Mouse (Mus musculus) right cerebral cortex, adult 18-20 months (tissue): Measurements from ENCODE around the gene D430042O09Rik.

Experiments used
- DNase-seq: peaks from one replicate; pipeline ENCODE4 v3.0.0; 2022; ENCODE audit warnings: mixed read lengths

Gene D430042O09Rik

DNA sequence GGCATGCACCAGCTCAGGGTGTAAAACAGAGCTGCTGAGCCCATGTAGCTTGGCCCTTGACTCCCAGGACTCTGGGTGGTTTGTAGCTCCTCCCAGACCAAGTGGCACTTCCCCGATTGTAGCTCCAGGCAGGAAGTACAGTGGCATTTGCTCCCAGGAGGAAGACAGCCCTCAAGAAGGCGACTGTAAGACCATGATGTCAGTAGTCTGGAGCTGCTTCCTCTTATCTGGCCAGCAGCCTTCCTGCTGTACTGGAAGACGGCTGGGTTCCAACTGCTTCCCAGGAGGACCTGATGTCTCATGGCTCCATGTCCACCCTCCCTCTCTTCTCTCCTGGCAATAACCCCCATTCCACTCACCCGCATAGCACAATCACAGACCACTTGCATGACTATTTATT, 170.4 kb downstream of the D430042O09Rik start:
- no peak for DNase-seq

DNA sequence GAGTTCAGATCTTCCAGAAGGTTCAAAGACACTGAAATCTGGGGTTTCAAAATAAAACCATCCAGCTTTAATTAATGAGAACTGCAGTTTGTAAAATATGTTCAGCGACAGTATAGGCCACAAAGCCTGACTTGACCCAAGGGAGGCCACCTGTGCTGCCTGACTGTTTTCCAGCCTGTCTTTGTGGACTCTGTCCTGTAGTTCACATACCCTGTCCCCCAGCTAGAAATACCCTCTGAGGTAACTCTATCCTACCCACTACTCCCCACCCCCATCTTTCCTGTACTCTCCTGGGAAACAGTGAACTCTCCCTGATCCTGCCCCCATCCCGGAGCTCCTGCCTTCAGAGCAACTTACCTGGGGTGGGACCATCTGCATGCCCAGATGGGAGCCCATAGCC, 175.5 kb downstream of the D430042O09Rik start:
- no peak for DNase-seq

DNA sequence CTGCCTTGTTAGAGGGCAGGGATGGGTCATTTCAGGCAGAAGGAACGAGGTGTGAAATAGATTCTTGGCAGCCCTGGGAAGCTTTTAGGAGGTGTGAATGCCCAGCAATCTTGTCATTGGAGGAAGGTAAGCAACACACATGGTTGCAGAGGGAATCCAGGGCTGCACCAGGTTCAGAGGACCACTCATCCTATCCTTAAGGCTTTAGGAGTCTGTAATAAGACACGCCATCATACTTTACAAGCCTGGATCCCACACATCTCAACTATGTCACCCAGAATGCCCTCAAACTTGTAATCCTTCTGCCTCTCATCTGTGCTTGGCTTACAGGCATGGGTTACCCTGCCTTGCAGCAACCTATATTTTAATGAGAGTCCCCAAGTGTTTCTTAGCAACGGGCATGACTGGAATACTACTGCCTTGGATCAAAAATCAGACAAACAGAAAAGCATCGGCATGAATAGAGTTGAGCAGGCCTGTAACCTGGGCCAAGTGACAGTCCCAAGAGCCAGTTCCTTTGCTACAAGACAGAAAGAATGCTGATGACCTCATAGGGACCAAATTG, 178.5 kb downstream of the D430042O09Rik start:
- DNase-seq, result no peak

DNA sequence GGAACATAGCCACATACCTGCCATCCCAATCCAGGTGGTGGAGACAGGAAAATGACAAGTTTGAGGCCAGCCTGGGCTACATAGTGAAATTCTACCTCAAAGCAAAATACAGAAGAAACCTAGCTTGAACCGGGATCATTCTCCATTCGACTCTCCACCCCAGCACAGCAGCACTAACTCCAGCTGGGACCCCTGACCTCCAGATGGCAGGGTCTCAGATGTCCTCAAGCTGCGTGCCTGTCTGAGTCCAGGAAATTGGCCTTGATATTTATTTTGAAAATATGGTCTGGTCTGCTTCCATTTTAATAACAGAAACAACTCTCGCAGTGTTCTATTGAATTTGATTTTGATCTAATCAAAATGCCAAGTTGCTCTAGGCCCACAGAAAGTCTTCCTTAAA, 179.4 kb downstream of the D430042O09Rik start:
- DNase-seq, result no peak

DNA sequence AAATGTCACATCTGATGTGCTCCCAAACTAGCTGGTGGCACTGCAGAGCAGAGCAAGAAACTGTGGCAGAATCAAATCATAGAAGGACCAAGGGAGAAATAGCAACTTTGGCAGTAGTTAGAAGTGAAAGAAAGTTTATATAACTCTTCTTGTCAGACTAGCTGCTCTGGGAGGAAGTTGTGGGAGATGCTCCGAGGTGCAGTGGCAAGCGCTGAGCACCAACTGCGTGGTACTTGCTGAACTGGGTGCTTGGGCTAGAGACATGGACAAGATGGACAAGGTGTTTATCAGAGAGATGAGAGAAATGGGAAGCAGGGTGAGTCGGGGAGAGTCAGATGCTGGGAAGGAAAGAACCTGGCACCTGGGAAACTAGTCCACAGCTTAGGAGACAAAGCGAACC, 180.1 kb downstream of the D430042O09Rik start:
- DNase-seq, result peak; percentile 58

DNA sequence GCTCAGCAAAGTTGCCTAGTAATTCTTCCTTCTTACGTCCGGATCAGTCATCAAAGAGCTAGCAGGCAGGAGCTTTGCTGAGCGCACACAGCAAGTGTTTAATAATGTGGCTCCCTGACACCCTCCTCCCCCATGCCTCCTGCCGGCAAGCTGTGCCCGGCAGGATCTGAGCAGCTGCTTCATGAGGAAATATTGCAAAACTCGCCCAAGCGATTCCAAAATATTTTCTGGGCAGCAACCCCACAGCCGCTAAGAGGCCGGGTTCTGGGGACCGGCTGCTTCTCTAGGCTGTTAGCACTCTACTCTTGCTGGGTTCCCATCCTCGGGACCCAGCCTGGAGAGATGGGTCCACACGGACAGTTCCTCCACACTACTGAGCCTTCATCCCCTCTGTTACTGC, 180.7 kb downstream of the D430042O09Rik start:
- DNase-seq, result peak; percentile 88

DNA sequence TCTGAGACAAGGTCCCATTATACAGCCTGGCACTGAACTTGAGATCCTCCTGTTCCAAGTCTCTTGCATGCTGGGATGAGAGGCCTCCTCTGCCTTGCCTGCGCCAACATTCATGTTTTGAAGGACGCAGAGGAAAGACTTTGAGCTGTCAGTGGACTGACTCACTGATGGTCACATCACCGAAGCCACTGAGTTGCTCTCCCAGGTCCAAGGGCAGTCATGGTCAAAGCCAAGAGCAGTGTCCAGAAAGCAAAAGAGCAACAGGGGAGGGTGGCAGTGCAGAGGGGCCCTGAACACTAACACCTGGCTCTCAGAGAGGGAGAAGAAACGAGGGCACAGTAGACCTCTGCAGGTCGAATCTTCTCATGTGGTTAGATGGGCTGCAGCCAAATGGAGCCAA, 185.9 kb downstream of the D430042O09Rik start:
- no peak for DNase-seq

DNA sequence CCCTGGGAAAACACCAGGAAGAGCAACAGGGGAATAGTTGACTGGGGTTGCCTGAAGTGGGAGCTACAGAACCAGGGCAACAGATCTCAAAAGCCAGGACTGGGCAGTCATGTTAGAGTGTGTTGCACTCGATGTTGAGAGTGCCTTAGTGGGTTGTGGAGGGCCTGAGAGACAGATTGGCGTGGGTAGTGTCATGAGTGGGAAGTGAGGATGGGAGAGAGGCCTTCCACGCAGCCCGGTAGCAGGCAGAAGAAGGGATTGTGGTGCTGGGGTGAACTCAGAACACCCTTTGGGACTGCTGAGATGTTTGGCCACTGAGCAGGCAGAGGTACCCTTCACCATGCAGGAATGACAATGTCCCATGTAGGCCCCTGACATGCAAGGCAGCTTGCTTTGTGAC, 189.4 kb downstream of the D430042O09Rik start:
- peak; percentile 74 for DNase-seq

DNA sequence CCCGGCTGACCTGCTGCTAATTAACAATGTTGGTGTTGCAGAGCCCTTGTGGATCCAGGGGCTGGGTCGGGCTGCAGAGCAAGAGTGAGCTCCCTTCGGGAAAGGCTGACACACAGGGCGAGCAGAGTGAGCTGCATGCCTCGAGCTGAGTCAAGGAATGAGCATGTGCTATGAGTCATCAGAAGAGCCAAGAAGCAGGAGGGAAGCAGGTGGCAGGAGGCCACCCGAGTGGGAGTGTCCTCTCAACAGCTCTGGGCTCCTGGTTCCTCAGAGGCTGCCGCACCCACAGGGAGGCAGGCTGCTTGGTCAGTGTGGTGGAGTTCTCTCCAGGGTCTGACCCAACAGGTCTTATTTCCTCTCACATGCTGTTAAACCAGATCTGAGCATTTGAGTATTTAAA, 191.3 kb downstream of the D430042O09Rik start:
- peak; percentile 92 for DNase-seq

DNA sequence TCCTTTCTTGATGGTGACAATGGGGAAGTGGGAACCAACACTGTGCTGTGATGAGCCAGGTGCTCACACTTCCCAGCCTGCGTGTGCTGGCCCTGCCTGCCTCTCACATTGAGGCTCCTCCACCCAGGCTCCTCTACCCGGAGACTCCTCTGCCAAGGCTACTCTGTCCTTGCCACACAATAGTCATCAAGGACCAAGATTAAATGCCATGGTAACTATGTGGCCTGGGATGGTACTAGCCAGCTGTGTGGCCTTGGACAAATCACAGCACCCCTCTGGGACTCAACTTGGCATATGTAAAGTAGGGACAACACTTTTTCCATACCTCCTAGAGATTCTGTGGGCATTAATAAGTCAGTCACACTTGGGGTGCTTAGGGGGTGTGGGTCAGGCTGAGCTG, 192.2 kb downstream of the D430042O09Rik start:
- DNase-seq, result no peak

DNA sequence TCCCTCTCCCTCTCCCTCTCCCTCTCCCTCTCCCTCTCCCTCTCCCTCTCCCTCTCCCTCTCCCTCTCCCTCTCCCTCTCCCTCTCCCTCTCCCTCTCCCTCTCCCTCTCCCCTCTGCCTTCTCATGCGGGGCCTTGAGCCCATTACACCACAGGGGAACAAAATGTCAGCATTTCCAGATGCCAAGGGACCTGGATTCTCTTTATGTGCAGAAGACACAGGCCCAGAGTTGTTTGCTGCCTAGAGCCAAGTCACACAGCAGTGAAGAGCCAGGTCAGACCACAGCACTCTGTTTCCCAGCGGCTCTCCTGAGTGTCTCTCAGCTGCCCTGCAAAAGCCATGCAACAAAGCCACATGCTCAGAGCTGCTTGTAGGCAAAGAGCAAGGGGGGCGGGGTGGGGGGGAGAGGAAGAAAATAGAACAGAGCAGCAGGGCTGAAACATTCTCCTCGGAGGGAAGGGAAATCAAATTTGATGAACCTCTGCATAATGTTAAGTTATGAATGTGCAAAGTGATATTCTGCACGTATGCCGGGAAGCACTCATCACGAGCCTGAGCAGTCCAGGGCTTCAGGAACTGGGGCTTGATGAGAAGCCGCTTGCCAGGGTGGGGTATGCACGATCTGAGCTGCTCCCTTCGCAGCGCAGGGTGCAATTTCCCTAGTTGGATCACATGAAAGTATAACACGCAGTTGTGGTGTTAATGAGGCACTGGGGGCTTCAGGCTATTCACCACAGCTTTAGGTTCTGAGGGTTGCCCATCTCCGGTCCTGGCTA, 192.9 kb downstream of the D430042O09Rik start:
- DNase-seq, result no peak

DNA sequence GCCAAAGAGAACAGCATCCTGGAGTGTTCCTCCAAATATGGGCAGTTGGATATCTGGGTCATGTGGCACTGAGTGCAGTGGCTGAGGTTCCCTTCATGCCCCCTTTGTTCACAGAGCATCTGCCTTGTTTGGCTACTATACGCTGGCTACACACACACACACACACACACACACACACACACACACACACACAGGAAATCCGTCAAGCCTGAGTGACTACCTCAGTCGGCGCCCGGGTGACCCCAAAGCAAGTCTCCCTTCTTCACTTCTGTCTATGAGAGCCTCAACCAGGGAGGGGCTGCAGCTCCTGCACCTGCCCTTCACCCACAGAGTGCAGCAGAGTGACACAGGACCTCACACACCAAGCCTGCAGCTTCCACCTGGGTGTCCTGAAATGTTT, 213.1 kb downstream of the D430042O09Rik start:
- no peak for DNase-seq

DNA sequence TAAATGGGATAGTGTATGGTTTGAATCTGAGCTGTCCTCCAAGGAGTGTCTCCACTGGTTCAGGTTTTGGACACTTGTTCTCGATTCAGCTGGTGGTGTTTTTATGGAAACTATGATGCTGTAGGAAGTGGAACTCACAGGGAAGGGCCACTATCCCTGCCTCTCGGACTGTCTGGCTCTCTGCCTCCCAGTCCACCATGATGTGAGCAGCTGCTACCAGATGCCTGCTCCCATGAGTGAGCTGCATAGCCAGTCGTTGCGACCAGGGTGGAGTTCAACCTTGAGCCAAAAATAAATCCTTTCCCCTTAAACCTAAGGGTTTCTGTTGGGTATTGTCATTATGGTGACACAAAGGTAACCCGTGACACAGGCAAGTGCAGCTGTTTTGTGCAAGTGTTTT, 216.4 kb downstream of the D430042O09Rik start:
- DNase-seq, result no peak
